ENCODE assay signal across 9 mouse cellular contexts in genomic region chr9:8002806-8003205, GRCm38 (mm10). TPM values are rescaled to one million over a fixed set of nuclear protein-coding genes. Genes with fewer than 3 reads are reported as not detected.
A peak's percentile ranks its signal among the peaks of the same experiment; 100 is the strongest.
DNase-seq lines count a peak whose midpoint lies in the region; ATAC-seq and TF ChIP-seq lines count a peak whose summit lies in the region.
"Had no signal": no experiment of that assay in that cellular context is flagged by ENCODE, and none has a peak within 500 bp of the region (broad histone marks: within the 10 kb centered on the region; RNA-seq: fewer than 3 reads in every experiment).

No protein-coding gene starts in this region.

- TF ChIP-seq CTCF in heart, adult 2 months (IDR thresholded peaks at IDR 0.05), result no peak

- peak overlapping the region; percentile 83 for H3K27ac ChIP-seq in heart, adult 2 months
- no peak overlapping the region for H3K27ac ChIP-seq in hindbrain, embryonic 11.5 days (ENCODE audit: low read depth, low read length)

- H3K79me2 ChIP-seq in heart, adult 2 months (replicated peaks; ENCODE audit: control insufficient read depth, insufficient read depth, low read length), result no peaks in the 10 kb centered on the region; the same call in none of the 2 replicates

- intact Hi-C loops in heart, adult 2 months (cut with DNase I), result loop anchor here (5.0 to 10.0 kb wide), 7 partner anchors 39 to 238 kb away; partner anchors contain the start of genes Birc2, Cep126, Cfap300 and Tmem123
- intact Hi-C loops in heart, postnatal 10 days (cut with DNase I), result loop anchor here (2.0 to 10.0 kb wide), 7 partner anchors 24 to 821 kb away; partner anchors contain the start of genes Birc2, Cep126, Dcun1d5 and Dync2h1

- peak overlapping the region; percentile 92 for H3K9ac ChIP-seq in heart, adult 2 months (ENCODE audit: low read depth, low read length)
- H3K9ac ChIP-seq in hindbrain, embryonic 11.5 days (ENCODE audit: low read depth, low read length), result peak overlapping the region; percentile 88

- peak overlapping the region; percentile 76 for H3K4me2 ChIP-seq in hindbrain, embryonic 11.5 days (replicated peaks; ENCODE audit: low read depth, low read length)

- no peaks in the 10 kb centered on the region for H3K27me3 ChIP-seq in heart, adult 2 months (ENCODE audit: control insufficient read depth, insufficient read depth, low read length)
- no peaks in the 10 kb centered on the region for H3K27me3 ChIP-seq in hindbrain, embryonic 11.5 days (ENCODE audit: control insufficient read depth, insufficient read depth, low read length)

- peak in 1 of 2 experiments; percentile 34 for DNase-seq in heart, adult 2 months
- no peak for DNase-seq in heart, postnatal 10 days
- DNase-seq in adipocyte (ENCODE audit: low spot score), result peak; percentile 46
- peak; percentile 28 for DNase-seq in hindbrain, embryonic 11.5 days (ENCODE audit: low spot score)
- peak; percentile 41 for DNase-seq in lung, postnatal 10 days
- DNase-seq in right cerebral cortex, postnatal 36 days (ENCODE audit: low spot score in 2 of 2), result no peak
- no peak for DNase-seq in frontal cortex, postnatal 25 days (ENCODE audit: low spot score in 2 of 2)
- no peak for DNase-seq in gastrocnemius, adult 8-10 months (ENCODE audit: low spot score in 2 of 2)

- H3K4me3 ChIP-seq in heart, adult 2 months, result peak overlapping the region; percentile 90
- peak overlapping the region; percentile 81 for H3K4me3 ChIP-seq in hindbrain, embryonic 11.5 days (ENCODE audit: low read depth, low read length)

- peaks cover 4% of the 10 kb centered on the region for H3K4me1 ChIP-seq in heart, adult 2 months (ENCODE audit: control insufficient read depth, insufficient read depth, low read length)
- H3K4me1 ChIP-seq in hindbrain, embryonic 11.5 days (replicated peaks; ENCODE audit: control insufficient read depth, insufficient read depth, low read length), result no peaks in the 10 kb centered on the region

- peaks cover 34% of the 10 kb centered on the region for H3K36me3 ChIP-seq in heart, adult 2 months (ENCODE audit: control insufficient read depth, insufficient read depth, low read length)
- H3K36me3 ChIP-seq in hindbrain, embryonic 11.5 days (ENCODE audit: control insufficient read depth, insufficient read depth, low read length), result no peaks in the 10 kb centered on the region
- H3K36me3 ChIP-seq: G1E had no signal

- no peak for ATAC-seq in hindbrain, embryonic 11.5 days (ENCODE audit: low FRiP score)

- H3K9me3 ChIP-seq in hindbrain, embryonic 11.5 days (ENCODE audit: control insufficient read depth, low read length), result no peaks in the 10 kb centered on the region

- 3% methylated on average over 12 of the region's 12 CpGs for WGBS in heart, adult 2 months
- WGBS in hindbrain, embryonic 11.5 days, result 3% methylated on average over 12 of the region's 12 CpGs

- no peak for TF ChIP-seq POLR2A in heart, adult 2 months (IDR thresholded peaks at IDR 0.05; ENCODE audit: insufficient read depth, low read depth, low read length)

- TF ChIP-seq EP300 in heart, adult 2 months (IDR thresholded peaks at IDR 0.05; ENCODE audit: insufficient read depth, low read depth, low read length), result no peak

RNA-seq across cellular contexts. Expression of gene Yap1, which starts 1.6 kb away (rescaled TPM):
- total RNA-seq in heart, adult 2 months (2021), result 10 to 100 TPM; 70.7 to 71.9 TPM
- polyA plus RNA-seq in heart, adult 2 months (2012; rRNA removed), result 37.9 and 51.1 TPM in 2 replicates
- 10 to 100 TPM; 63.6 to 70.5 TPM for total RNA-seq in heart, postnatal 10 days (2021)
- 26.2 and 28.5 TPM in 2 replicates for polyA plus RNA-seq in hindbrain, embryonic 11.5 days (2014; fragmentation: Nextera tagmentation; extraction: Ambion mirVana)
- 10 to 100 TPM; 34.6 to 42.5 (median 36.6) TPM for total RNA-seq in gastrocnemius, adult 8-10 months (2022)

RNA-seq across cellular contexts. Expression of gene Cfap300, which starts 39.8 kb away (rescaled TPM):
- under 1 TPM; 0.55 to 0.70 TPM for total RNA-seq in heart, adult 2 months (2021)
- polyA plus RNA-seq in heart, adult 2 months (2012; rRNA removed), result 0.73 and 0.76 TPM in 2 replicates
- 1 to 10 TPM in 1 of 2 experiments, under 1 TPM in 1; 0.79 to 1.3 TPM for total RNA-seq in heart, postnatal 10 days (2021)
- 18.1 and 19.7 TPM in 2 replicates for polyA plus RNA-seq in hindbrain, embryonic 11.5 days (2014; fragmentation: Nextera tagmentation; extraction: Ambion mirVana)
- under 1 TPM in 1 of 4 experiments, not detected in 3; 0.39 TPM for total RNA-seq in gastrocnemius, adult 8-10 months (2022)

Comparison
In these comparisons a context has a peak if more than half of its experiments do, and no peak if none do; other contexts are left out.
1. DNase-seq: peak in adipocyte (single experiment), hindbrain, embryonic 11.5 days (single experiment) and lung, postnatal 10 days (single experiment); none in heart, postnatal 10 days (0 of 2), right cerebral cortex, postnatal 36 days (0 of 2), frontal cortex, postnatal 25 days (0 of 2) and gastrocnemius, adult 8-10 months (0 of 2).